Mouse (Mus musculus) cortical plate, adult 2 months (tissue): ENCODE results near the gene Hsd17b14. TPM values are rescaled to one million over a fixed set of nuclear protein-coding genes. Genes with fewer than 3 reads are reported as not detected.

ENCODE experiments used
- H3K27ac ChIP-seq: fragments of 200-500 bp; 2 replicates; pipeline ENCODE4 v1.5.1; 2012; ENCODE audit warnings: low read length, control low read depth, inconsistent platforms; ENCODE audit not compliant: insufficient read depth
- H3K4me1 ChIP-seq: fragments of 200-500 bp; 2 replicates; pipeline ENCODE4 v1.6.1; 2011; ENCODE audit warnings: low read length; ENCODE audit not compliant: control insufficient read depth, insufficient read depth
- H3K4me3 ChIP-seq: fragments of 200-500 bp; 2 replicates; pipeline ENCODE4 v1.5.1; 2011; ENCODE audit warnings: mild to moderate bottlenecking, low read length, control low read depth; ENCODE audit not compliant: insufficient read depth
- CTCF ChIP-seq: fragments of 200-500 bp; IDR thresholded peaks from 2 replicates; pipeline ENCODE4 v1.5.1; 2011; ENCODE audit warnings: mild to moderate bottlenecking, control low read depth, low read length; ENCODE audit not compliant: insufficient read depth; ENCODE audit errors: extremely low read depth
- POLR2A ChIP-seq: fragments of 200-500 bp; IDR thresholded peaks from 2 replicates; pipeline ENCODE4 v1.6.1; 2011; ENCODE audit warnings: mild to moderate bottlenecking, low read length, control low read depth; ENCODE audit not compliant: insufficient read depth; ENCODE audit errors: extremely low read depth
- polyA plus RNA-seq: library from polyadenylated mRNA; depleted of rRNA; stranded (reverse); fragments of >200 nt; gene quantifications from 2 replicates; pipeline ENCODE4 v1.2.3, GENCODE M21; 2012

Gene Hsd17b14
- polyA plus RNA-seq, 1 experiment: 0.54 TPM

DNA sequence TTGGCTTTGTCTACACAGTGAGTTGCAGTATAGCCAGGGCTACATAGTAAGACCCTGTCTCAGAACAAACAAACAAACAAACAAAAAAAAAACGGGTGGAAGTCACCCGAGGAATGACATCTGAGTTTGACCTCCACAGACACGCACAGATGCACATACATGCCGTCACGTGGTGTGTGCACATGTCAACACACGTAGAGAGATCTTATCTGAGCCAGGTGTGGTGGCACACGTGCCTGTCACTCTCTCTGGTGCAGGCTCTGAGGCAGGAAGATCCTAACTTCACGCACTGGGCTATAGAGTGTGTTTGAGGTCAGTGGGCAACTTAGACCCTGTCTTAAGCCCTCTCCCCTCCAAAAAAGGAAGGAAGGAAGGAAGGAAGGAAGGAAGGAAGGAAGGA, 19.3 kb downstream of the Hsd17b14 start:
- Histone ChIP-seq H3K27ac (no peak overlapping the region), H3K4me3 (no peak overlapping the region), H3K4me1 (peaks cover 1% of the 10 kb centered on the region)
- TF ChIP-seq POLR2A (no peak), CTCF (no peak)

DNA sequence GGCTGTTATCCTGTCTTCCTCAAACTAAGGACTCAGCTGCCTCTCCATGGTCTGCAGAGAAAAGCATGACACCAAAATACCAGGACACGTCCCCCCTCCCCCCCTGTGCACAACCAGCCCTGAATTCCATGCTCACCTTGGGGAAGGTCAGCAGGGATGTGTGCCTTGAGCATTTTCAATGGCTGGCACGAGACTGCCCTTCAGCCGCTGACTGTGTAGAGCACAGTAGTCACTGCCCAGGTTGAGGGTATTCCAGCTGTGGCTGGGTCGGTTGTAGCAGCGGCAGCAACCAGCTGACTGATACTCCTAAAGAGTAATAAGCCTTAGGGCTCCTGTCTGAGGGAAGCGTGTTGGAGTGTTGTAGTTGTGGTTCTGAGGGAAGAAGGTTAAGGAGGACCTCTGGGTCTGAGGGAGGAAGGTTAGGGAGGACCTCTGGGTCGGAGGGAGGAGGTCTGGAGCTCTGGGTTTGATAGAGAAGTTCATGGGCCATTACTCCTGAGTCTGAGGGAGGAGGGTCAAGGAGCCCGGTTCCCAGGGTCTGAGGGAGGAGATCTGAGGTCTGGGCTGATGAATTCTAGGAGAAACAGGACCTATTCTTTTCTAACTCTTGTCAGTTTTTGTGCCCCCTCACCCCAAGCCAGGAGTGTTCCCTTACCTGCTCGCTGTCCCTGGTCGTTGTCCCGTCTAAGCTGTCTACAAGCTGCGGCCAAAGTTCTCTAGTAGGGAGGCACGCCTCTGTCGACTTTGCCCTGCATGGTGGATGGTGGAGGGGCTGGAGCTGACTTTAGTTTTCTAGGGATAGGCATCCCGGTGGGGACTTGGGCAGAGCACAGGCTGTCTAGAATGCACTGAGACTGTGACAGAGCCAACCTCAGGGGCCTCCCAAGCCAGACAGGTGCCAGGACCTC, 20.0 kb downstream of the Hsd17b14 start:
- Histone ChIP-seq H3K4me1 (peaks cover 1% of the 10 kb centered on the region), H3K27ac (no peak overlapping the region), H3K4me3 (no peak overlapping the region)
- TF ChIP-seq CTCF: no peak
- no peak for TF ChIP-seq POLR2A

GRCm38 (mm10) chr7:45585923-45586322, 31.2 kb downstream of the Hsd17b14 start:
- Histone ChIP-seq H3K27ac (no peak overlapping the region), H3K4me3 (no peak overlapping the region), H3K4me1 (no peaks in the 10 kb centered on the region)
- no peak for TF ChIP-seq CTCF
- no peak for TF ChIP-seq POLR2A

DNA sequence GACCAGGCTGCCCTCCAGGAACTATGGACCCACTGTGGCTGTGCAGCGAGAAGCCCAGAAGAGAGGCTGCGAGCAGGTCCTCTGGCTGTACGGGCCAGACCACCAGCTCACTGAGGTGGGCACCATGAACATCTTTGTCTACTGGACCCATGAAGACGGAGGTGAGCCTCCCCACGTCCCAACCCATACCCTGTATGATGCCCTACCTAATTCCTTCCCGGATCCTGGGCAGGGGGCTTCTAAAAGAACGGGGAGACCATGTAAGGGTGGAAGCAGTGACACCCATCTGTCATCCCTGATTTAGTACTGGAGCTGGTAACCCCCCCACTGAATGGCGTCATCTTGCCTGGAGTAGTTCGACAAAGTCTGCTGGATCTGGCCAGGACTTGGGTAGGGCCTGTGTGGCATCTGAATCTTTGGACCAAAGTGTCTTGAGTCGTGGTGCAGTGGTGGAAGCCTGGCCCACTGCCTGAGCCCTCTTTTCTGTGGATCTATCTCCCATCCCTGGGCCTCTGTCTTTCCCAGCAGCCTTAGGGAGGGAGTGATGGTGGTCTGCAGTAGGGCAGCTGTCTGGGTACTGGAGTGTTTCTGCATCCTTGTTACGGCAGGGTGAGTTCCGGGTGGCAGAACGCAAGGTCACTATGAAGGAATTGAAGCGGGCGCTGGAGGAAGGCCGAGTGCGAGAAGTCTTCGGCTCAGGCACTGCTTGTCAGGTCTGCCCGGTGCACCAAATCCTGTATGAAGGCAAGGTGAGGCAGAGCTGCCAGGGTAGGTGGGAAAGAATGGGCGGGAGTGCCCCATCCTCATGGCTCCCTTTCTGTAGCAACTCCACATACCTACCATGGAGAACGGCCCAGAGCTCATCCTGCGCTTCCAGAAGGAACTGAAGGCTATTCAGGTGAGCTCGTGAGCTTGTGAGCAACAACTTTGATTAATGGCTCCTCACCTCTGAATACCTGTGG, 33.2 kb downstream of the Hsd17b14 start:
- TF ChIP-seq POLR2A (no peak), CTCF (no peak)
- H3K4me3 ChIP-seq: no peak overlapping the region

GRCm38 (mm10) chr7:45589173-45589572, 34.5 kb downstream of the Hsd17b14 start:
- H3K4me3 ChIP-seq: peak overlapping the region; percentile 28; the same call in 1 of the 2 replicates
- H3K27ac ChIP-seq: no peak overlapping the region
- no peaks in the 10 kb centered on the region for H3K4me1 ChIP-seq
- TF ChIP-seq CTCF (peak; percentile 87), POLR2A (peak; percentile 76; the same call in 1 of the 2 replicates)

More for the DNA sequence above, 33.2 kb downstream of the Hsd17b14 start:
- H3K4me1 ChIP-seq: no peaks in the 10 kb centered on the region
- no peak overlapping the region for H3K27ac ChIP-seq

GRCm38 (mm10) chr7:45589898-45590297, 35.2 kb downstream of the Hsd17b14 start:
- no peak for TF ChIP-seq CTCF
- no peak for TF ChIP-seq POLR2A
- Histone ChIP-seq H3K4me1 (no peaks in the 10 kb centered on the region), H3K27ac (no peak overlapping the region), H3K4me3 (no peak overlapping the region)

- no peak for TF ChIP-seq CTCF
- TF ChIP-seq POLR2A: no peak
- H3K4me3 ChIP-seq: no peak overlapping the region
- no peaks in the 10 kb centered on the region for H3K4me1 ChIP-seq
- no peak overlapping the region for H3K27ac ChIP-seq
These were observed 36.2 kb downstream of the Hsd17b14 start for GRCm38 (mm10) chr7:45590874-45591273.

GRCm38 (mm10) chr7:45591880-45592279, 37.2 kb downstream of the Hsd17b14 start:
- no peak overlapping the region for H3K27ac ChIP-seq
- TF ChIP-seq CTCF (no peak), POLR2A (no peak)
- H3K4me1 ChIP-seq: no peaks in the 10 kb centered on the region
- no peak overlapping the region for H3K4me3 ChIP-seq

GRCm38 (mm10) chr7:45593118-45593815, 38.6 kb downstream of the Hsd17b14 start:
- TF ChIP-seq CTCF (peak; percentile 78), POLR2A (no peak)
- no peaks in the 10 kb centered on the region for H3K4me1 ChIP-seq
- no peak overlapping the region for H3K27ac ChIP-seq
- no peak overlapping the region for H3K4me3 ChIP-seq
